Mouse (Mus musculus): ENCODE measurements around the gene Traip.

Gene Traip

DNA sequence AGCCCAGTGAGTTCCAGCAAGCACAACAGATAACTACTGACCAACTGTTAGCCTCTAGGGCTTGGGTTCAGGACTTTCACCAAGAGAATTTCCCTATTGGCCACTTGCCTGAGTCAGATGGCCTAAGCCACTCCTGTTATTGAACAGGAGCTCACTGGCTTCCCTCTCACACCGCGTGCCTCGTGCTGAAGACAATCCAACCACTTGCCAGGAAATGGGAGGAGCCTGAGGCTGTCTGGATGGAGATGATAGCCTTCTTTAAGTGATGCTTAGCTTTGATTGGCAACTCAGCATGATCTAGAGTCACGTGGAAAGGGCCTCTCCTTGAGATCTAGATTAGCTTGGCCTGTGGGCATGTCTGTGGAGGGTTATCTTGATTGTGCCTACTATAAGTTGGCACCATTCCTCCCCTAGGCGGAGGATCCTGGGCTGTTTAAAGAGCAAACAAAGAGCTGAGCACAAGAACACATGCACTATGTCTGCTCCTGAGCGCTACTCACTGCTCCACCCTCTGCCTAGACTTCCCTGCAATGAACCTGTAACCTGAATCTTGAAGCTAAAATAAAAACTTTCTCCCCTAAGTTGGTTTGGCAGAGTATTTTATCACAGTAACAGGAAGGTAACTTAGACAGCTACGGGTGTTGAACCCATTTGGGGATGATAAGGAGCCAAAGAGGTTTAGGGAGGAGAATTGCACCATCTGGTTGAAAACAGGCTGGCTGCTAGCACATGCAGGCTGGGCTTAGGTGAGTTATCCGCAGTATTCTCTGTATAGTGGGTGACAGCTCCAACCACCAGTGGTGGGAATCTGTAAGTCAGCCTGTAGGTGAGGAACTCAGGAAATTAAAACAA lies 22.0 kb downstream of the Traip start:
- DNase-seq (ENCODE audit: low spot score): peak; percentile 93

GRCm38 (mm10) chr9:107974491-107975171 lies 24.7 kb downstream of the Traip start:
- peak; percentile 87 for DNase-seq (ENCODE audit: low spot score)

DNA sequence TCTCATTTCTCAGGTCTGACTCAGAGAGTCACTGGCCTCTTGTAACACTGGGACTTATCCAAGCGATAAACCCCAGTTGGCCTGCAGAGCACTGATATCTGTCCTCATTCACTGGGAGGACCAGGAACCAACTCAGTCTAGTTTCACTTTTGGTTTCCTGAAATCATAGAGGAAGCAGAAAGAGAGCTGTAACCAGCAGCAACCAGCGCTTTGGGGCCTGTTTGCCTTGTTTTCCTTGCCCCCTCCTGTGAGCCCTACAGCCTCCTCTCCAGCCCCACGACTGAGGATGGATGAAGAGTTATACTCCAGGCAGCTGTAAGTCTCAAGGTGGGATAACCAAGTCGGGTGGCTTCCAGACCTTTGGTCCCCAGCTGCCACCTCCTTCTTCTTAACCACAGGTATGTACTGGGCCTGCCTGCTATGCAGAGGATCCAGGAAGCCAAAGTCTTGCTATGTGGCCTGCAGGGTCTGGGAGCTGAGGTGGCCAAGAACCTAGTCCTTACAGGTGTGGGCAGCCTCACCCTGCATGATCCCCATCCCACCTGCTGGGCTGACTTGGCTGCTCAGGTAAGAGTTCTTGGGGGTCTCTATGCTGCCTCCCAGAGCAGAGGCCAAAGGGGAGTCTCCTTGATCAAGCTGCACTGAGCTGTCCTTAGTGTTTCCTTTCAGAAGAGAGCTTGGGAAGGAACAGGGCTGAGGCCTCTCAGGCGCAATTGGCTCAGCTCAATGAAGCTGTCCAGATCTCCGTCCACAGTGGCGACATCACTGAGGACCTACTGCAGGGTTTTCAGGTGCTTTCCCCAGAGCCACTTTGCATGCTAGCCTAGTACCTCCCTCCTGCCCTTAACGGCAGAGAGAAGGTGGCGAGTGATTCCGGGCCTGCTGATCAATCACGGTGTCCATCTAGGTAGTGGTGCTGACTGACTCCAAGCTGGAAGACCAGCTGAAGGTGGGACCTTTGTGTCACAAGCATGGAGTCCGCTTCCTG lies 25.8 kb downstream of the Traip start, which contains the start of gene Uba7:
Uba7 (plus strand) TSS at position 107 of the 988 bp plus-strand sequence.
- DNase-seq (ENCODE audit: low spot score): peak; percentile 91

GRCm38 (mm10) chr9:107978815-107979214 lies 28.9 kb downstream of the Traip start:
- no peak for DNase-seq (ENCODE audit: low spot score)

- DNase-seq (ENCODE audit: low spot score): no peak
Measured at GRCm38 (mm10) chr9:107981684-107982605, 32.0 kb downstream of the Traip start.

DNA sequence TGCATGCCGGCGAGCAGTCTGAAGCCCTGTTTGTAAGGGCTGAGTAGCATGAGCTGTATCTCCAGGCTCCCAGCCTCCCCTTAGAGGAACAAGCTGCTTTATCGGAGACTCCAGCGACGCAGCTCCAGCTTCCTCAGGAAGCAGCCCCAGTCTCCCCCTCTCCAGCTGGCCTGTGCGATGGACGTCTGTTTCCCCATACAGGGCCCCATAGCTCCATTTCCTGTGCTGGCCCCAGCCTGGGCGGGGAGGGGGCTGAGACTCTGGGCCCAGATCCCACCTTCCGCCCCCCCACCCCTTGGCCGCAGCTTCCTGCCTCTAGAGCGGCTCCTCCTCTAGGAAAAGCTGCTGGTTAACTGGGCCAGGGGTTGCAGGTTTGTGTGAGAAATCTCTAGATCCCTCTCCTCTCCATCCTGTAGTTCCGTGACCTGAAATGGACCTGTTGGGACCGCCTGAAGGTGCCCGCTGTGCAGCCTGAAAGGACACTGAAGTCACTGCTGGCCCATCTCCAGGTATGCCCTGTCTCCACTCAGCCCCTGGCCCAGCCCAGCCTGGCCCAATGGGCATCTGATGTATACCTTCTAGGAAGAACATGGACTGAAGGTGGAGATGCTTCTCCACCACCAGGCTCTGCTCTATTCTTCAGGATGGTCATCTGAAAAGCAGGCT lies 32.9 kb downstream of the Traip start, which contains the start of gene Gm20661:
Gm20661 (plus strand) TSS at position 378 of the 666 bp plus-strand sequence.
- DNase-seq (ENCODE audit: low spot score): peak; percentile 84

GRCm38 (mm10) chr9:107983421-107983890 lies 33.5 kb downstream of the Traip start:
- DNase-seq (ENCODE audit: low spot score): no peak

- DNase-seq (ENCODE audit: low spot score): no peak
Measured at GRCm38 (mm10) chr9:107984052-107984753, 34.3 kb downstream of the Traip start.

DNA sequence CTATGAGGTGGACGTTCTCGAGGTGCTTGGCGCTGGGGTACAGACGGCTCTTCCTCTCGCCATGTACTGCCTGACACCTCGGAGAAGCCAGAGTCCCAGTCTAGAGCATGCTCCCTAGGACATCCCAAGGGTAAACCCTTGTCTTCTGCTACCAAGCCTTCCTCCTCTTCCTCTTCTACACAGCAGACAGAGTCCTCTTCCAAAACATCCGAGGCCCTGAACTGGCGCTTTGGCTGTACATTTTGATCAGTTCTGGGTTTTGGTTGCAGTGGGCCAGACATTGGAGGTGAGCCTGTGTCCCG lies 34.8 kb downstream of the Traip start:
- DNase-seq (ENCODE audit: low spot score): no peak

- DNase-seq (ENCODE audit: low spot score): peak; percentile 93
Measured at GRCm38 (mm10) chr9:107985131-107986119, 35.5 kb downstream of the Traip start, which contains the start of gene Inka1. Inka1 (minus strand) TSS chr9:107985879.

- no peak for DNase-seq (ENCODE audit: low spot score)
Measured at GRCm38 (mm10) chr9:107986376-107986775, 36.4 kb downstream of the Traip start.

- DNase-seq (ENCODE audit: low spot score): no peak
Measured at GRCm38 (mm10) chr9:107987950-107988349, 38.0 kb downstream of the Traip start.

- no peak for DNase-seq (ENCODE audit: low spot score)
Measured at GRCm38 (mm10) chr9:107992197-107992596, 42.3 kb downstream of the Traip start, which contains the start of gene Cdhr4. Cdhr4 (plus strand) TSS chr9:107992497.

GRCm38 (mm10) chr9:107993013-107993412 lies 43.1 kb downstream of the Traip start:
- no peak for DNase-seq (ENCODE audit: low spot score)

DNA sequence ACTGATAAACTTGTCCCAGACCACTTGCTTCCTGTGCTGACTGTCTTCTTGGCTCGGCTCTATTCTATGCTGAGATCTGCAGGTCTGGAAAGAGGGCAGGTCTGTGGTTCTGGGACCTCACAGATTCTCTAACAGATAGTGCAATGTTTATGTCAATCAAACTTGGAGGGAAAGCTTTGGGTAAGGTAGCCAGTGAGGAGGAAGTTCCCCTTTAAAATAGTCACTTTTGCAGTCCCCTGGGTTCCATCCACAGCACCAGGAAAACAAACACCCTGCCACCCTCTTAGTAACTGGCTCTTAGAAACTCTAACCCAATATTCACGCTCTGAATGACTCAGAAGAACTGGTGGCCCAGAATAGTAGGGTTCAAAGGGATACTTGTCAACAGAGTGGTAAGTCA lies 44.5 kb downstream of the Traip start:
- no peak for DNase-seq (ENCODE audit: low spot score)

DNA sequence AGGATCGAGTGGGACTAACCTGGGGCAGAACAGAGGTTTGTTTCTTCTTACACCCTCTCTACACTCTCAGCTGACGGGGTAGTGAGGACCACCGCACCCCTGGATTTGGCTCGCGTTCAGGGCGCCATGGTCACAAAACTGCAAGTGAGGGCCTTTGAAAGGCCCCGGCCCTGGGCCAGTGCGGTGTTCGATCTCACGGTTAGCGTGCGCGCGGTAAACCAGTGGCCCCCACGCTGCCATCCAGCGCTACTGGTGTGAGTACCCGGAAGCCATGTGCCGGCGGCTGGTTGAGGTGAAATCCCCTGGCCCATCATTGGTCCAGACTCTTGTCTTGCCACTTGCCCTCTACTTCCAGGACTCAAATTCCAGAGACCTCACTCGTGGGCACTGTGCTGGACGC lies 45.6 kb downstream of the Traip start:
- DNase-seq (ENCODE audit: low spot score): no peak

GRCm38 (mm10) chr9:107996049-107996448 lies 46.1 kb downstream of the Traip start, which contains the start of gene Gm20662:
Gm20662 (plus strand) TSS chr9:107996349.
- no peak for DNase-seq (ENCODE audit: low spot score)
